Mouse (Mus musculus) CH12.LX (cell line): ENCODE data around the gene Znhit3.

ENCODE experiments used
- IRF4 ChIP-seq: IDR thresholded peaks from 2 replicates; pipeline ENCODE4 v1.6.1; 2014; ENCODE audit warnings: low read depth, mild to moderate bottlenecking, inconsistent platforms, low read length, improper control_type of control experiment
- JUND ChIP-seq: conservative IDR thresholded peaks from 2 replicates; pipeline ENCODE4 v1.6.1; 2011; ENCODE audit warnings: low read depth, low read length, improper control_type of control experiment
- NELFE ChIP-seq: IDR thresholded peaks from 2 replicates; pipeline ENCODE4 v1.6.1; 2011; ENCODE audit warnings: low read depth, low read length, improper control_type of control experiment

GRCm38 (mm10) chr11:84871046-84871445, 45.1 kb downstream of the Znhit3 start:
- TF ChIP-seq JUND, result no peak
- TF ChIP-seq NELFE, result peak; percentile 16; the same call in 1 of the 2 replicates
- peak; percentile 36 for TF ChIP-seq IRF4
